ENCODE assay signal across 8 mouse cellular contexts in the genomic region with DNA sequence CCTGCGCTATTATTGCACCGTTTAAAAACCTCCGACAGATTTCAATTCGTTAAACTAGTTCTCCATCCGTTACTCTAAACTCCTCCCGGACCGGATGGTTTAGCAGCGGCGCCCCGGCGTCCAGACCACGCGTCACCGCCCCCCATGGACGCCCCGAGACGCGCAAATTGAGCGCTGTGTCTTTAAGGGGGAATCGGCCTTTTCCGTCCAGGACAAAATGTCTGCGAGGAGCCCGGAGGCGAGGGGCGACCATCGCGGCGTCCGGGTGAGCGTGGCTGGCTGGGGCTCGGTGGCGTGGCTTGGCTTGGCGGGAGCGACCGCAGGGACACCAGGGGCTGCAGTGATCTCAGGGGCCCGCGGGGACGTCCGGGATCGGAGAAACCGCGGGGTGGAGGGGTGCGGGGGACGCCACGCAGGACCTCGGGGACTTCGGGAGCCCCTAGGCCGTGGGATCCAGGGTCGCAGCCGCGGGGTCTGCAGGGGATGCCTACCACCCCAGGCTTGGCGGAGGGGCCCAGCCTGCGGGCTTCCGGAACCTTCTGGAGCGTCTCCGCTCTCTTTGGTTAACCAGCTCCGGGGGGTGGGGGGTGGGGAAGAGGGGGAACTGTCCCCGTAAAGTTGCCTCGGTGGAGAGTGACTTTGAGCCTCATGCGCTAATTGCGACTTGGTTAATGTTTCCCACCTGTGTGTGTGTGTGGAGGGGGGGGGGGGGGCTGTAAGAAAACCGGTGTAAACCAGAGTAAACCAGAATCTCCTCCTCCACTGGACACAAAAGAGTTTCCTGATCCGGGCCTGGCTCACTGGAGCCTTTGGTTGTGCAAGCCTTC. TPM values are rescaled to one million over a fixed set of nuclear protein-coding genes. Genes with fewer than 3 reads are reported as not detected.
DNase-seq lines count a peak whose midpoint lies in the region; ATAC-seq and TF ChIP-seq lines count a peak whose summit lies in the region.

No protein-coding gene starts in this region.

- H3K27ac ChIP-seq in ES-E14 (ENCODE audit: insufficient read depth, low read depth, low read length, poor library complexity, severe bottlenecking) = peak overlapping the region; percentile 74
- H3K27ac ChIP-seq in hindbrain, embryonic 13.5 days = peak overlapping the region; percentile 95

- under 1% methylated on average over 63 of the region's 63 CpGs for WGBS in hindbrain, embryonic 13.5 days

- H3K4me3 ChIP-seq in ES-E14 (ENCODE audit: insufficient read depth in 1 of 2, low read depth in 1 of 2, low read length in 2 of 2, poor library complexity in 1 of 2, severe bottlenecking in 1 of 2) = peak overlapping the region; percentile 85 to 90
- H3K4me3 ChIP-seq in hindbrain, embryonic 13.5 days = peak overlapping the region; percentile 85

- no peaks in the 10 kb centered on the region for H3K36me3 ChIP-seq in ES-E14 (ENCODE audit: control insufficient read depth, insufficient read depth, low read length, poor library complexity, severe bottlenecking)
- no peaks in the 10 kb centered on the region for H3K36me3 ChIP-seq in hindbrain, embryonic 13.5 days

- H3K9ac ChIP-seq in ES-E14 (ENCODE audit: insufficient read depth, low read depth, low read length, poor library complexity, severe bottlenecking) = peak overlapping the region; percentile 95
- peak overlapping the region; percentile 97 for H3K9ac ChIP-seq in hindbrain, embryonic 13.5 days

- in situ Hi-C loops in ES-E14 (cut with MboI; ENCODE audit: low sequenced_read_pairs in 2 of 2, unreplicated experiment in 2 of 2) = no loop called here

- no peaks in the 10 kb centered on the region for H3K9me3 ChIP-seq in ES-E14 (ENCODE audit: control insufficient read depth, insufficient read depth, low read depth, low read length)
- no peaks in the 10 kb centered on the region for H3K9me3 ChIP-seq in hindbrain, embryonic 13.5 days

- H3K4me1 ChIP-seq in ES-E14 (ENCODE audit: control insufficient read depth in 2 of 2, insufficient read depth in 2 of 2, low read length in 2 of 2, poor library complexity in 1 of 2) = peaks cover 6 to 17% of the 10 kb centered on the region in 2 experiments; a peak in 3 of 4 replicates
- H3K4me1 ChIP-seq in hindbrain, embryonic 13.5 days (replicated peaks) = peaks cover 37% of the 10 kb centered on the region

- H3K27me3 ChIP-seq in hindbrain, embryonic 13.5 days = no peaks in the 10 kb centered on the region

- peak overlapping the region; percentile 76 for H3K4me2 ChIP-seq in hindbrain, embryonic 13.5 days

- peak; percentile 76 for ATAC-seq in hindbrain, embryonic 13.5 days (ENCODE audit: low FRiP score)
- ATAC-seq in megakaryocyte, adult 5-6 weeks (ENCODE audit: poor library complexity, severe bottlenecking) = peak; percentile 51

- DNase-seq in ES-E14 (ENCODE audit: low read depth, low spot score) = peak; percentile 62
- peak; percentile 65 to 77 for DNase-seq in cerebellum, adult 18-20 months
- peak; percentile 60 to 69 for DNase-seq in frontal cortex, postnatal 14 days (ENCODE audit: low spot score in 2 of 2)
- peak; percentile 59 to 72 for DNase-seq in left cerebral cortex, adult 18-20 months (ENCODE audit: low spot score in 2 of 2)
- peak; percentile 73 for DNase-seq in right cerebral cortex, postnatal 14 days
- peak; percentile 75 to 77 for DNase-seq in urinary bladder, postnatal 4 days (ENCODE audit: low spot score in 2 of 2)

TF ChIP-seq in ES-E14, 5 proteins besides CTCF, POLR2A, EP300 and RAD21:
- TF ChIP-seq ZC3H11A (IDR thresholded peaks at IDR 0.05; ENCODE audit: borderline replicate concordance, low read depth, low read length) (no peak), CHD2 (IDR thresholded peaks at IDR 0.05; ENCODE audit: low read depth, low read length) (no peak), MAFK (IDR thresholded peaks at IDR 0.05; ENCODE audit: insufficient read depth, low read depth, low read length) (no peak), HCFC1 (IDR thresholded peaks at IDR 0.05; ENCODE audit: borderline replicate concordance, insufficient read depth, low read length) (no peak), ZNF384 (IDR thresholded peaks at IDR 0.05; ENCODE audit: low read depth, low read length) (no peak)

RNA-seq across cellular contexts. Expression of gene Zbed3, which starts 1.9 kb away (rescaled TPM):
- total RNA-seq in ES-E14 (2012; rRNA removed) = 3.8 and 4.7 TPM in 2 replicates
- polyA plus RNA-seq in hindbrain, embryonic 13.5 days (2015; fragmentation: Nextera tagmentation; extraction: Ambion mirVana) = 41.0 and 42.5 TPM in 2 replicates
- 10 to 100 TPM; 12.7 to 14.5 TPM for total RNA-seq in left cerebral cortex, adult 18-20 months (2021)
- total RNA-seq in megakaryocyte, adult 5-6 weeks (2015) = 14.5 and 16.8 TPM in 2 replicates
- total RNA-seq in megakaryocyte, adult 5-6 weeks (2017) = 2.3 and 4.6 TPM in 2 replicates

RNA-seq across cellular contexts. Expression of gene Aggf1, which starts 49.9 kb away (rescaled TPM):
- 40.7 and 50.1 TPM in 2 replicates for total RNA-seq in ES-E14 (2012; rRNA removed)
- polyA plus RNA-seq in hindbrain, embryonic 13.5 days (2015; fragmentation: Nextera tagmentation; extraction: Ambion mirVana) = 39.8 and 41.6 TPM in 2 replicates
- 10 to 100 TPM; 51.5 to 56.0 TPM for total RNA-seq in left cerebral cortex, adult 18-20 months (2021)
- total RNA-seq in megakaryocyte, adult 5-6 weeks (2015) = 21.2 and 22.2 TPM in 2 replicates
- 38.1 and 40.3 TPM in 2 replicates for total RNA-seq in megakaryocyte, adult 5-6 weeks (2017)

Comparison
In these comparisons a context has a peak if more than half of its experiments do, and no peak if none do; other contexts are left out.
1. Peak in every context shown above with its lines: DNase-seq, ATAC-seq, H3K4me3 ChIP-seq and H3K27ac ChIP-seq.